Mouse (Mus musculus) neural tube, embryonic 15.5 days (tissue): ENCODE results near the gene Slc7a3. TPM values are rescaled to one million over a fixed set of nuclear protein-coding genes. Genes with fewer than 3 reads are reported as not detected.
"Not testable (repeated sequence)": the region's sequence is repeated elsewhere in the genome, so short reads cannot be mapped to it uniquely, and the experiment has no call there.

ENCODE experiments used
- ATAC-seq: fragments of 200-750 bp; cut with Nextera tagmentation; 2 replicates; pipeline ENCODE4 v1.8.0; 2017; ENCODE audit warnings: mild to moderate bottlenecking, moderate TSS enrichment, moderate library complexity; ENCODE audit not compliant: low FRiP score
- H3K27ac ChIP-seq: fragments of 300-500 bp; sonication (generic); replicated peaks from 2 replicates; pipeline ENCODE4 v1.5.1; 2015; ENCODE audit warnings: mild to moderate bottlenecking, inconsistent platforms
- H3K27me3 ChIP-seq: fragments of 300-500 bp; sonication (generic); replicated peaks from 2 replicates; pipeline ENCODE4 v1.6.1; 2015; ENCODE audit warnings: inconsistent platforms
- H3K36me3 ChIP-seq: fragments of 300-500 bp; sonication (generic); 2 replicates; pipeline ENCODE4 v1.6.1; 2015; ENCODE audit warnings: inconsistent platforms
- H3K4me1 ChIP-seq: fragments of 300-500 bp; sonication (generic); 2 replicates; pipeline ENCODE4 v1.6.1; 2015; ENCODE audit warnings: inconsistent platforms
- H3K4me2 ChIP-seq: fragments of 300-500 bp; sonication (generic); 2 replicates; pipeline ENCODE4 v1.6.1; 2015; ENCODE audit warnings: inconsistent platforms, mild to moderate bottlenecking, moderate library complexity
- H3K4me3 ChIP-seq: fragments of 300-500 bp; sonication (generic); replicated peaks from 2 replicates; pipeline ENCODE4 v1.5.1; 2015; ENCODE audit warnings: mild to moderate bottlenecking, inconsistent platforms
- H3K9ac ChIP-seq: fragments of 300-500 bp; sonication (generic); replicated peaks from 2 replicates; pipeline ENCODE4 v1.6.1; 2015; ENCODE audit warnings: mild to moderate bottlenecking, inconsistent platforms
- H3K9me3 ChIP-seq: fragments of 300-500 bp; sonication (generic); replicated peaks from 2 replicates; pipeline ENCODE4 v1.6.1; 2016; ENCODE audit warnings: inconsistent platforms
- WGBS: fragments of 180-500 bp; shearing (Covaris S2); methylation state at CpG from one replicate; pipeline ENCODE4 v1.1.7; 2015; ENCODE audit warnings: mixed read lengths; 5-methylcytosine and 5-hydroxymethylcytosine counted together
- polyA plus RNA-seq: library from polyadenylated mRNA; unstranded; fragments of >200 nt; fragmentation: Nextera tagmentation; extraction: Ambion mirVana; gene quantifications from 2 replicates; pipeline ENCODE4 v1.2.1, GENCODE M21; 2015

The Slc7a3 gene
- 5.0 and 5.6 TPM in 2 replicates for polyA plus RNA-seq

DNA sequence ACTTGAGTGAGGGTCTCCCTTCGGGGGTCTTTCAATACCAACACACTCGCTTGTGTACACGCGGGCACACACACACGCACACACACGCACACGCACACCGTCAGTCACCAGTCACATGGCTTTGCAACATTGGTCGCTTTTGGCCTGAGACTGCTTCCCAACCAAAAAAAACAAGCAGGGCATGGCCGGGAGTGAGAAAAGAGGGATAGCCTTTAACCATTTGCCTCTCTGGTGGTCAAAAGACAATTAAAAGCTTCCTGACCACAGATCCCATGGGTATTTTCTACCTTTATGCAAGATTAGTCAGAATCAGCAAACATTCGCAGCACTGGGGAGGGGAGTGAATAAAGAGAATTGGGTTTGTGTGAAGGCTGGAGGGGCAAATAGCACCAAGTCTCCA is at the start of gene Slc7a3:
TSS of gene Slc7a3 (minus strand) at position 101 of the 400 bp plus-strand sequence.
- no peak within 1 kb of the TSS for H3K9ac ChIP-seq

GRCm38 (mm10) chrX:101131992-101132791 is 46.4 kb upstream of the Slc7a3 start:
- no peaks in the 10 kb centered on the region for H3K9me3 ChIP-seq
- H3K36me3 ChIP-seq: no peaks in the 10 kb centered on the region
- H3K9ac ChIP-seq: no peak overlapping the region
- peak overlapping the region; percentile 46 for H3K4me2 ChIP-seq
- H3K27me3 ChIP-seq: no peaks in the 10 kb centered on the region
- H3K4me1 ChIP-seq: no peaks in the 10 kb centered on the region
- ATAC-seq: peak; percentile 68
- 40% methylated on average over 12 of the region's 12 CpGs for WGBS
- peak overlapping the region; percentile 18; the same call in 1 of the 2 replicates for H3K4me3 ChIP-seq
- H3K27ac ChIP-seq: 0 out of 2 replicates have a peak overlapping the region, but pooled peaks have one; percentile 9

More for the DNA sequence above, at the start of gene Slc7a3:
- peak; percentile 28; the same call in 1 of the 2 replicates for ATAC-seq
- H3K9me3 ChIP-seq: no peaks in the 10 kb centered on the region
- peaks cover 7% of the 10 kb centered on the region; the same call in 1 of the 2 replicates for H3K27me3 ChIP-seq
- no peaks in the 10 kb centered on the region for H3K36me3 ChIP-seq
- WGBS: 48% methylated on average over 11 of the region's 11 CpGs
- H3K4me2 ChIP-seq: peak within 1 kb of the TSS; percentile 61
- no peak within 1 kb of the TSS for H3K27ac ChIP-seq
- peak within 1 kb of the TSS; percentile 34 for H3K4me3 ChIP-seq
- no peaks in the 10 kb centered on the region for H3K4me1 ChIP-seq

- H3K27ac ChIP-seq: no peak overlapping the region
- H3K4me1 ChIP-seq: no peaks in the 10 kb centered on the region
- H3K36me3 ChIP-seq: no peaks in the 10 kb centered on the region
- no peaks in the 10 kb centered on the region for H3K9me3 ChIP-seq
- H3K4me2 ChIP-seq: no peak overlapping the region
- WGBS: 30% methylated on average over 7 of the region's 7 CpGs
- H3K9ac ChIP-seq: no peak overlapping the region
- no peak for ATAC-seq
- H3K27me3 ChIP-seq: no peaks in the 10 kb centered on the region
- H3K4me3 ChIP-seq: no peak overlapping the region
Measured at GRCm38 (mm10) chrX:101131001-101131400, 45.2 kb upstream of the Slc7a3 start.

DNA sequence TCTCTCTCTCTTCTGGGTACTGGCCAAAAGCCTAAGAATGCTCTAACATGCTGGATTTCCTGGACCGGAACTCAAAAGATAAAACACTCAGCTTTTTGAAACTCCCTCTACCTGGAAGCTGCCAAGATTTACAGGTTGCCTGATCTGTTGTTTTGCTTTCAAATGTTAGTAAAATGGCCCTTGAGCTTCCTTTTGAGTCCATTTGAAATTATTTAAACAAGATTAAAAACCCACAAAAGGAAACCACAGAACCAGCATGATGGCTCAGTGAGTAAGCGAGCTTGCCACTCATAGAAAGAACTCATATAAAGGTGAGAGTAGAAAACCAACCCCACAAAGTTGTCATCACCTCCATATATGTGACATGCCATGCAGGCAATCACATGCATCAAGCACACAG is 42.7 kb upstream of the Slc7a3 start:
- Histone ChIP-seq H3K27me3 (no peaks in the 10 kb centered on the region), H3K4me2 (no peak overlapping the region), H3K36me3 (no peaks in the 10 kb centered on the region), H3K4me1 (no peaks in the 10 kb centered on the region), H3K27ac (no peak overlapping the region), H3K9me3 (no peaks in the 10 kb centered on the region), H3K4me3 (no peak overlapping the region), H3K9ac (no peak overlapping the region)
- WGBS: 84% methylated on average over 2 of the region's 2 CpGs
- ATAC-seq: no peak

- no peak overlapping the region for H3K27ac ChIP-seq
- WGBS: 82% methylated on average over 2 of the region's 2 CpGs
- no peak overlapping the region for H3K4me2 ChIP-seq
- H3K9ac ChIP-seq: no peak overlapping the region
- no peak for ATAC-seq
- H3K27me3 ChIP-seq: no peaks in the 10 kb centered on the region
- no peaks in the 10 kb centered on the region for H3K4me1 ChIP-seq
- H3K9me3 ChIP-seq: no peaks in the 10 kb centered on the region
- no peak overlapping the region for H3K4me3 ChIP-seq
- no peaks in the 10 kb centered on the region for H3K36me3 ChIP-seq
Measured at GRCm38 (mm10) chrX:101126977-101127376, 41.2 kb upstream of the Slc7a3 start.

- Histone ChIP-seq H3K9me3 (no peaks in the 10 kb centered on the region), H3K4me1 (no peaks in the 10 kb centered on the region), H3K27ac (no peak overlapping the region), H3K4me3 (no peak overlapping the region), H3K36me3 (no peaks in the 10 kb centered on the region), H3K4me2 (no peak overlapping the region), H3K27me3 (no peaks in the 10 kb centered on the region), H3K9ac (no peak overlapping the region)
- 72% methylated on average over 7 of the region's 7 CpGs for WGBS
- no peak for ATAC-seq
Measured at GRCm38 (mm10) chrX:101126474-101126955, 40.7 kb upstream of the Slc7a3 start.

GRCm38 (mm10) chrX:101120546-101120945 is 34.7 kb upstream of the Slc7a3 start:
- Histone ChIP-seq H3K9ac (no peak overlapping the region), H3K4me1 (no peaks in the 10 kb centered on the region), H3K27ac (no peak overlapping the region), H3K36me3 (no peaks in the 10 kb centered on the region), H3K9me3 (no peaks in the 10 kb centered on the region), H3K4me3 (no peak overlapping the region), H3K4me2 (no peak overlapping the region), H3K27me3 (no peaks in the 10 kb centered on the region)
- ATAC-seq: no peak
- 48% methylated on average over 1 of the region's 1 CpGs for WGBS

DNA sequence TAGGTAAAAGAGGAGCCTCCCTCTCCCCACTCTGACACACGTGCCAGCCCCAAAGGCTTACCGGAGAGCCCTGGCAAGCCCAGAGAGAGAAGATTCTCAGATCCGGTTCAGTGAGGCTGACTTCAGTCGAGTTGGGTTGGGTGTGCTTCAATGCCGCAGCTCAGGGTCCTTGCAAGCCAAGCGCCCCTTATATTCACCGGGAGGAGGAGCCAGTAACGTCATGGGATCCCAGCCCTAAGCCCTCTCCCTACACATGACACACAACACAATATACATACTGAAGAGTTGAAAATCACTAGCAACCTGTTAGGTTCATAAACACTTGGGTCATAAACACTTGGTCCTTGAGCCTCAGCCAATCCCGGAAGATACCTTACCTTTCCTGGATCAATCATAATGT is 609 bp downstream of the Slc7a3 start:
- not testable (repeated sequence) for H3K4me1 ChIP-seq, H3K9ac ChIP-seq, H3K27me3 ChIP-seq, H3K36me3 ChIP-seq, H3K27ac ChIP-seq, H3K9me3 ChIP-seq
- peak overlapping the region; percentile 34 for H3K4me3 ChIP-seq
- WGBS: 27% methylated on average over 9 of the region's 9 CpGs
- peak; percentile 47; the same call in 1 of the 2 replicates for ATAC-seq
- peak overlapping the region; percentile 61 for H3K4me2 ChIP-seq

DNA sequence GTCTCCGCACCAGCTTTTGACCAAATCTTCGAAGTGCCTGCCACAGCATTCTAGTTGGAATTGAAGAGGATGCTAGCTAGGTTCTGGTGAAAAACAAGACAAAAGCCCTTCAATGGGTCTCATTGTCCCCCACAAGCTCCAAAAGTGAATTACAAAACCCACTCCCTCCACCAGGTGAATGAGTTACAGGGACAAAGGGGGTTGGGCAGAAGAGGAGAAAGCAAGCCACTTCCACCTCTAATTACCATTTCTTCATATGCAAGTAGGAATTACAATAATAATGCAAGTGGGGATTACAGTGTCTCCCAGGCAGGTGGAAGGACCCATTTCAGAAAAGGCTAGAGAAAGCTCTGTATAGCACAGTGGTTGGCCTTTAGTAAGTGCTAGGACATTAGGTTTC is 1.6 kb downstream of the Slc7a3 start:
- H3K4me2 ChIP-seq: peak overlapping the region; percentile 61; the same call in 1 of the 2 replicates
- WGBS: 73% methylated on average over 2 of the region's 2 CpGs
- ATAC-seq: no peak

DNA sequence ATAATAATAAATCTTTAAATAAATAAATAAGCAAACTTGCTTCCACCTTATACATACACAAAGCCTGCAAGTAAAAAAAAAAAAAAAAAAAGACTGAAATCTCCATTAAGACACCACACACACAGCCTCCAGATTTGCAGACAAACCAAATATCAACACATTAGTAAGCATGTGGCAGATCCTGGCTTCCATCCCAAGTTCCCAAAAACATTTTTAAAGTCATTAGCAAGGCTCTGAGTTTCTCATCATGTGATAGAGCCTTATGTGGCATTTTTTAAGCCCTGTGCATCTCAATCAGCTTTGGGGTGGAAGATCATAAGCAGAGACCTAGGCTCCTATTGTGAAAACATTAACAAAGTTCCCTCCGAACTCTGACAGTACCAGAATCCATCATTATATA is 20.6 kb downstream of the Slc7a3 start:
- H3K9ac ChIP-seq: no peak overlapping the region
- H3K4me2 ChIP-seq: no peak overlapping the region
- no peak overlapping the region for H3K4me3 ChIP-seq
- no peak overlapping the region for H3K27ac ChIP-seq
- H3K27me3 ChIP-seq: no peaks in the 10 kb centered on the region
- WGBS: 89% methylated on average over 1 of the region's 1 CpGs
- no peaks in the 10 kb centered on the region for H3K36me3 ChIP-seq
- H3K9me3 ChIP-seq: no peaks in the 10 kb centered on the region
- ATAC-seq: no peak
- H3K4me1 ChIP-seq: no peaks in the 10 kb centered on the region

More for the DNA sequence above, 1.6 kb downstream of the Slc7a3 start:
- no peaks in the 10 kb centered on the region for H3K9me3 ChIP-seq
- H3K4me1 ChIP-seq: no peaks in the 10 kb centered on the region
- H3K27me3 ChIP-seq: peaks cover 7% of the 10 kb centered on the region; the same call in 1 of the 2 replicates
- H3K27ac ChIP-seq: no peak overlapping the region
- H3K9ac ChIP-seq: no peak overlapping the region
- H3K4me3 ChIP-seq: no peak overlapping the region
- no peaks in the 10 kb centered on the region for H3K36me3 ChIP-seq

DNA sequence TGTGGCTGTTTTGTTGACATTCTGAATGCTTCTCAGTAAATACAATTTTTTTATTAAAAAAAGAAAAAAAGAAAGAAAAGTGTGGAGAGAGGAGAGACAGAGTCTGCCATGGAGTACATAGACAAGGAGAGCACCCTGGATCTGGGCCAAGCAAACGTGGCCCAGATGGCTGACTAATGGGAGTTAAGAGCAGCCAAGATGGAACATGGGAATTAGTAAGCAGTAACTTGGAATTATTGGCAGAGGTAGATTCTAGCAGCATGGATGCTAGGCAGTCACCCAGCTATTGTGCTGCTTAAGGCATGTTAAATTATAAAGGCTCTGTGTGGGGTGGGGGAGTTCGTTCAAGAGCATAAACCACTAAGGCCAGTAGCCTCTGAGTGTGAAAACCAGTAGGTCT is 22.3 kb downstream of the Slc7a3 start:
- 61% methylated on average over 2 of the region's 2 CpGs for WGBS
- Histone ChIP-seq H3K9me3 (no peaks in the 10 kb centered on the region), H3K4me1 (no peaks in the 10 kb centered on the region), H3K4me3 (no peak overlapping the region), H3K36me3 (no peaks in the 10 kb centered on the region), H3K27ac (no peak overlapping the region), H3K4me2 (no peak overlapping the region), H3K27me3 (no peaks in the 10 kb centered on the region), H3K9ac (no peak overlapping the region)
- ATAC-seq: no peak

GRCm38 (mm10) chrX:101059541-101059940 is 26.3 kb downstream of the Slc7a3 start, which contains the start of gene Tex11:
Gene Tex11 (minus strand): TSS chrX:101059667.
- Histone ChIP-seq H3K9ac (no peak within 1 kb of the TSS), H3K4me1 (no peaks in the 10 kb centered on the region), H3K4me3 (no peak within 1 kb of the TSS), H3K27ac (no peak within 1 kb of the TSS), H3K4me2 (no peak within 1 kb of the TSS), H3K36me3 (no peaks in the 10 kb centered on the region), H3K27me3 (no peaks in the 10 kb centered on the region), H3K9me3 (no peaks in the 10 kb centered on the region)
- no peak for ATAC-seq
- 89% methylated on average over 31 of the region's 31 CpGs for WGBS
